Mouse (Mus musculus) olfactory bulb, adult 2 months (tissue): ENCODE measurements around the gene Exd2.

Experiments
- CTCF ChIP-seq: fragments of 200-500 bp; IDR thresholded peaks from 2 replicates; pipeline ENCODE4 v1.5.1; 2012; ENCODE audit warnings: low read depth, mild to moderate bottlenecking, low read length, moderate library complexity; ENCODE audit not compliant: insufficient read depth
- POLR2A ChIP-seq: fragments of 200-500 bp; IDR thresholded peaks from 2 replicates; pipeline ENCODE4 v1.6.1; 2012; ENCODE audit warnings: mild to moderate bottlenecking, low read depth, low read length, moderate library complexity; ENCODE audit not compliant: insufficient read depth

DNA sequence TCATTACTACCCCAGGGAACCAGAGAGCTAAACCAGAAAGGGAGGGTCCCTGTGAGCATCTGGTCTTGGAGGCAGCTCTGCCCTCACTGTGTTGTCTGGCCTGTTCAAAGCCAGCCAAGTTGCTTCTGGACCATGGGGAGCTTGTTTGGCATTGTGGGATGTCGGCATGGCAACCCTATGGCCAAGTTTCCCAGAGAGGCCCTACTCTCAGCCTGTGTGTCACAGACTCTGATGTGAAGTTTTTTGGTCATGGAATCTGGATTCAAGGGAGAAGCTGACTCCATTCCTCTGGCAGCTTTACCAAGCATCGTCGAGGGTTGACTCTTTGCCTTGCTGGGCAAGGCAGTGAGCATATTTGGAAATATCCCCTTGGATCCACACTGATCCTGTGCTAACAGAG is 59.1 kb downstream of the Exd2 start:
- no peak for TF ChIP-seq CTCF
- no peak for TF ChIP-seq POLR2A
